Mouse (Mus musculus) A20 (cell line): ENCODE measurements at regions not wholly inside any gene's neighbourhood (a gene's known extent, or its start where the extent isn't known, plus 50 kb on each side); places are given as distances from the start of the nearest gene placed in this dataset.
"Not testable (repeated sequence)": the region's sequence is repeated elsewhere in the genome, so short reads cannot be mapped to it uniquely, and the experiment has no call there.

Source experiments
- DNase-seq: peaks from one replicate; pipeline ENCODE4 v3.0.0-alpha.2; 2011; ENCODE audit warnings: low read depth, low spot score

GRCm38 (mm10) chr5:134046086-134046485 is 53.4 kb upstream of the Castor2 start:
- DNase-seq, result no peak

- not testable (repeated sequence) for DNase-seq
Measured at GRCm38 (mm10) chr5:134042938-134043337, 56.6 kb upstream of the Castor2 start.

- no peak for DNase-seq
Measured at GRCm38 (mm10) chr5:134027316-134027966, 72.1 kb upstream of the Castor2 start.

- DNase-seq, result no peak
Measured at GRCm38 (mm10) chr5:134019651-134020432, 79.7 kb upstream of the Castor2 start.

- DNase-seq, result no peak
Measured at GRCm38 (mm10) chr5:134014257-134015163, 85.0 kb upstream of the Castor2 start.

GRCm38 (mm10) chr5:134013206-134013605 is 86.3 kb upstream of the Castor2 start:
- DNase-seq, result no peak

GRCm38 (mm10) chr5:134009843-134010242 is 89.7 kb upstream of the Castor2 start:
- DNase-seq, result no peak

GRCm38 (mm10) chr5:134007127-134007771 is 92.3 kb upstream of the Castor2 start:
- no peak for DNase-seq

- peak; percentile 56 for DNase-seq
Measured at GRCm38 (mm10) chr5:134006470-134007126, 92.9 kb upstream of the Castor2 start.

GRCm38 (mm10) chr5:134006001-134006400 is 93.5 kb upstream of the Castor2 start:
- no peak for DNase-seq

- DNase-seq, result no peak
Measured at GRCm38 (mm10) chr5:134000100-134000499, 99.4 kb upstream of the Castor2 start.

- DNase-seq, result no peak
Measured at GRCm38 (mm10) chr5:133999698-134000097, 99.8 kb upstream of the Castor2 start.

- no peak for DNase-seq
Measured at GRCm38 (mm10) chr5:133991994-133992393, 107.5 kb upstream of the Castor2 start.

- DNase-seq, result no peak
Measured at GRCm38 (mm10) chr5:133991556-133991955, 108.0 kb upstream of the Castor2 start.

- DNase-seq, result no peak
Measured at GRCm38 (mm10) chr5:133983249-133983966, 116.1 kb upstream of the Castor2 start.

- DNase-seq, result no peak
Measured at GRCm38 (mm10) chr5:133970421-133970914, 129.0 kb upstream of the Castor2 start.

- no peak for DNase-seq
Measured at GRCm38 (mm10) chr5:133963301-133963700, 136.2 kb upstream of the Castor2 start.

GRCm38 (mm10) chr5:133940841-133941240 is 158.7 kb upstream of the Castor2 start:
- no peak for DNase-seq

- no peak for DNase-seq
Measured at GRCm38 (mm10) chr5:133940030-133940429, 159.5 kb upstream of the Castor2 start.
